Mouse (Mus musculus): ENCODE data around the gene Zfp827.

DNA sequence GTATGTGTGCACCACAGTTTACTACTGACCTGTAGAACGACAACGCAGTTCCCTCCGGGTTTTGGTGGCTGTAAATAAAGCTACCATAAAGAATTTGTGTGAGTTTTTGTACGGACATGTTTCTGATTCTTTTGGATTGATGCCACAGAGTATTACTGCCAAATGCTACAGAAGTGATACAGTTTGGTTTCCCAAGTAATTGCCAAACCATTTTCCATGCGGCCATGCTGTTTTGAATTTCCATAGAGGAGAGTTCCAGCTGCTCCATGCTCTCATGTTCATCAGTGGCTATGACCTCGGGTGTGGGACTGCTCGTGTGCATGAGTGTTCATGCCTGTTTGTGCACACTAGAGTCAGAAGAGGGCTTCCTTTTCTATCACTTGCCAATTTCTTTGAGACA is 211.8 kb downstream of the Zfp827 start:
- TF ChIP-seq CTCF (IDR thresholded peaks at IDR 0.05; ENCODE audit: borderline replicate concordance, insufficient read depth, low read length) (no peak), POLR2A (IDR thresholded peaks at IDR 0.05; ENCODE audit: low read depth, low read length) (no peak)

All from embryonic fibroblast, embryonic 13.5 days (primary cell).